Mouse (Mus musculus): ENCODE measurements around the gene Setd7. TPM values are rescaled to one million over a fixed set of nuclear protein-coding genes. Genes with fewer than 3 reads are reported as not detected.

Gene Setd7
- polyA plus RNA-seq, 1 experiment from 2014 or later: 7.3 TPM

DNA sequence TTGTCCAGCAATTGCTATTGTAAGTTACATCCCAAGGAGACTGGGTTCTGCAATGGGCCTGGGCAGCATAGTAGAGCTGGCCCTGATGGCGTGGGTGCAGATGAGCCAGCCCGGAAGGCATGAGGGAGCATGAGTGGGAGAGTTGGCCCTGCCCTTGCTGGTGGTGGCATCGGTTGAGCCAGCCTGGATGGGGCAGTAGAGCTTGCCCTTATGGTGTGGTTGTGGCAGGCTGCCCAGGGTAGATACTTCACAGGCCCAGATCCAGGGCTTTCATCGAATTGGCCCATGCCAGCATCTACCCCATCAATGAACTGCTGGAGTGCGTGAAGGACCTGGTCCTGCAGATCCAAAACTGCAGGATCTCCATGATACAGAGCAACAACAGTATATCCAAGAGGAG, 48.7 kb downstream of the Setd7 start:
- Histone ChIP-seq H3K9ac (ENCODE audit: low read depth, low read length) (no peak overlapping the region), H3K4me2 (ENCODE audit: low read depth, low read length) (no peak overlapping the region)
- WGBS: 95% methylated on average over 5 of the region's 5 CpGs

DNA sequence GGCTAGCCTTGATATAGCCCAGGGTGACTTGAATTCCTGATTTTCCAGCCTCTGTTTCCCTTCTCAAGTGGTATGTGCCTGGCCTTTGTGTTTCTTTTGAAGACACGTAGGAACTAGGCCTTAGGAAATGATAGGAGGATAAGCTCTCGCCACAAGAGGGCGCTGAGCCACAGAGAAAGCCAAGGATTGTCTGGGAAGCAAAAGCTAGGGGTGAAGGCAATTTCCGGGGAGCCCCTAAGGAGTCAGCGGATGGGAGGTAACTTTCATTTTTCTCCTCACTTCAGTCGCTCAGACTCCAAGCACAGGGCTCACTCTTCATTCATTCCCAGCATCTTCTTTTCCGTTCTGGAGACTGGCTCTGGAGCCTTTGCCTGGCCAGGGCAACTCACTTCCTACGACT, 49.8 kb downstream of the Setd7 start:
- 28% methylated on average over 8 of the region's 8 CpGs for WGBS
- 0 out of 2 replicates have a peak, but pooled peaks have one; percentile 53 for ATAC-seq (ENCODE audit: low read depth)

More for the DNA sequence above, 48.7 kb downstream of the Setd7 start:
- Histone ChIP-seq H3K4me3 (ENCODE audit: low read depth, low read length) (no peak overlapping the region), H3K27ac (replicated peaks; ENCODE audit: low read depth, low read length) (no peak overlapping the region), H3K27me3 (replicated peaks; ENCODE audit: control insufficient read depth, insufficient read depth, low read length) (no peaks in the 10 kb centered on the region), H3K4me1 (ENCODE audit: control insufficient read depth, insufficient read depth, low read length) (no peaks in the 10 kb centered on the region), H3K9me3 (ENCODE audit: control insufficient read depth, low read length) (no peaks in the 10 kb centered on the region), H3K36me3 (ENCODE audit: control insufficient read depth, insufficient read depth, low read length) (no peaks in the 10 kb centered on the region)
- no peak for DNase-seq (ENCODE audit: low spot score)
- ATAC-seq (ENCODE audit: low read depth): no peak

DNA sequence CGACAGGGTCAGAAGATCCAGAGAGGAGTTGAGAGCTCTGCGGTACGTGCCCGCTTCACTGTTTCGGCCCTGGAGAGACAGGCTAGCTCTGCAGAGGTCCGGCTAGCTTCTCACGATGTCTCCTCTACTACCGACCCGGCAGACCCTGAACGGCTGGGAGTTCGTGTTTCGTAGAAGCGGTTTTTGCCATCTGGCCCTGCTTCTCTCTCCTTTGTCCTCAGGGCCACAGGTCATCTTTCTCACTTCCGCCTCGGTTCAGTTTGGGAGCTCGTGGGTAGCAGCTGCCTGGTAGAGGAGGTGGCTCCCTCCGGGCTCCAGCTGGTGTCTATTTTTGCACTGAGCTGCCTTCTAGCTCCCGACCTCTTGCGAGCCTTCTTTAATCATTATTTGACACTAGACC, 55.2 kb downstream of the Setd7 start:
- no peaks in the 10 kb centered on the region for H3K36me3 ChIP-seq (ENCODE audit: control insufficient read depth, insufficient read depth, low read length)
- ATAC-seq (ENCODE audit: low read depth): 0 out of 2 replicates have a peak, but pooled peaks have one; percentile 41
- no peaks in the 10 kb centered on the region for H3K9me3 ChIP-seq (ENCODE audit: control insufficient read depth, low read length)
- H3K9ac ChIP-seq (ENCODE audit: low read depth, low read length): no peak overlapping the region
- no peak overlapping the region for H3K4me2 ChIP-seq (ENCODE audit: low read depth, low read length)
- peaks cover 4% of the 10 kb centered on the region; the same call in 1 of the 2 replicates for H3K4me1 ChIP-seq (ENCODE audit: control insufficient read depth, insufficient read depth, low read length)
- WGBS: 38% methylated on average over 19 of the region's 19 CpGs
- no peaks in the 10 kb centered on the region for H3K27me3 ChIP-seq (replicated peaks; ENCODE audit: control insufficient read depth, insufficient read depth, low read length)
- no peak overlapping the region for H3K4me3 ChIP-seq (ENCODE audit: low read depth, low read length)
- no peak overlapping the region for H3K27ac ChIP-seq (replicated peaks; ENCODE audit: low read depth, low read length)
- DNase-seq (ENCODE audit: low spot score): peak; percentile 70

More for the DNA sequence above, 49.8 kb downstream of the Setd7 start:
- Histone ChIP-seq H3K4me2 (ENCODE audit: low read depth, low read length) (peak overlapping the region; percentile 24; the same call in 1 of the 2 replicates), H3K27me3 (replicated peaks; ENCODE audit: control insufficient read depth, insufficient read depth, low read length) (no peaks in the 10 kb centered on the region), H3K9ac (ENCODE audit: low read depth, low read length) (no peak overlapping the region), H3K4me1 (ENCODE audit: control insufficient read depth, insufficient read depth, low read length) (no peaks in the 10 kb centered on the region), H3K27ac (replicated peaks; ENCODE audit: low read depth, low read length) (no peak overlapping the region), H3K9me3 (ENCODE audit: control insufficient read depth, low read length) (no peaks in the 10 kb centered on the region), H3K4me3 (ENCODE audit: low read depth, low read length) (no peak overlapping the region), H3K36me3 (ENCODE audit: control insufficient read depth, insufficient read depth, low read length) (no peaks in the 10 kb centered on the region)
- DNase-seq (ENCODE audit: low spot score): peak; percentile 81

- no peak overlapping the region for H3K27ac ChIP-seq (replicated peaks; ENCODE audit: low read depth, low read length)
- H3K4me3 ChIP-seq (ENCODE audit: low read depth, low read length): no peak overlapping the region
- DNase-seq (ENCODE audit: low spot score) (no peak), ATAC-seq (ENCODE audit: low read depth) (no peak)
- H3K9ac ChIP-seq (ENCODE audit: low read depth, low read length): no peak overlapping the region
- no peak overlapping the region for H3K4me2 ChIP-seq (ENCODE audit: low read depth, low read length)
- no peaks in the 10 kb centered on the region for H3K27me3 ChIP-seq (replicated peaks; ENCODE audit: control insufficient read depth, insufficient read depth, low read length)
- H3K4me1 ChIP-seq (ENCODE audit: control insufficient read depth, insufficient read depth, low read length): peaks cover 4% of the 10 kb centered on the region; the same call in 1 of the 2 replicates
- no peaks in the 10 kb centered on the region for H3K9me3 ChIP-seq (ENCODE audit: control insufficient read depth, low read length)
- 59% methylated on average over 11 of the region's 11 CpGs for WGBS
- no peaks in the 10 kb centered on the region for H3K36me3 ChIP-seq (ENCODE audit: control insufficient read depth, insufficient read depth, low read length)
These were observed 56.2 kb downstream of the Setd7 start for GRCm38 (mm10) chr3:51504385-51504952.

DNA sequence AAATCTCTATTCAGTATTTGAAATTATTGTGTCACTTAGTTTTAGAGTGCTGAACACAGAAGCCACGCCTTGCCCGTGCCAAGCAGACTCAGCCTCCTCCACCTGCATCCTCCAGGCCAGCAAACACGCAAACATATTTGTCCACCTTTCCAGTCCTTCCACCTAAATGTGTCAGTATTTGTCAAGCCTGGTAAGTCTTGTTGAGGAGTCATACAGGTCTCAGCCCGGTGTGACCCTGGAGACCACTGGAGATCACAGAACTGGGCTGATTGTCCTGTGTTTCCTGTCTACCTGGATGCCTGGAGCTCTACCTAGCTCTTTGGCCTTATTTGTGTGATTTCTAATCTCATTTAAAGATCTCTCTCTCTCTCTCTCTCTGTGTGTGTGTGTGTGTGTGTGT, 60.8 kb downstream of the Setd7 start:
- DNase-seq (ENCODE audit: low spot score) (no peak), ATAC-seq (ENCODE audit: low read depth) (no peak)
- peaks cover 4% of the 10 kb centered on the region; the same call in 1 of the 2 replicates for H3K4me1 ChIP-seq (ENCODE audit: control insufficient read depth, insufficient read depth, low read length)
- H3K9me3 ChIP-seq (ENCODE audit: control insufficient read depth, low read length): no peaks in the 10 kb centered on the region
- H3K36me3 ChIP-seq (ENCODE audit: control insufficient read depth, insufficient read depth, low read length): peaks cover 10% of the 10 kb centered on the region; the same call in 1 of the 2 replicates
- no peaks in the 10 kb centered on the region for H3K27me3 ChIP-seq (replicated peaks; ENCODE audit: control insufficient read depth, insufficient read depth, low read length)
- no peak overlapping the region for H3K4me2 ChIP-seq (ENCODE audit: low read depth, low read length)
- H3K9ac ChIP-seq (ENCODE audit: low read depth, low read length): no peak overlapping the region
- H3K4me3 ChIP-seq (ENCODE audit: low read depth, low read length): no peak overlapping the region
- H3K27ac ChIP-seq (replicated peaks; ENCODE audit: low read depth, low read length): no peak overlapping the region
- WGBS: 91% methylated on average over 4 of the region's 4 CpGs

DNA sequence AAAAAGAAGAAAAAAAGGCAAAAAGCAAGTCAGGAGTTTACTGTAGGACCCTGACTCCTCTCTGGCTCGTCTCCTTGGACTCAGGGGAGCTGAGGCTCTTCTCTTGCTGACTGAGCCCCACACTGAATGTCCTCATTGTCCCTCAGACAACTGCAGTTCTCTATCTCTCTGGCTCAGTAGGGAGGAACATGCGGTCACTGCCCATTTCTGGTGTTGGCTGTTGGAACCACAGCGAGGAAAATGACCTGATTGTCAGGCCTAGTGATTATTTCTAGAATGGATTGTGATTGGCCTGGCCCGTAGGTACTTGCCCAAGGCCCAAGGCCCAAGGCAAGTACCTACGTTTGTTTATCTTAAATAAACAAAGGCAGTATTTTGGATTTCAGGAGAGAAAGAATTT, 62.0 kb downstream of the Setd7 start:
- no peak overlapping the region for H3K27ac ChIP-seq (replicated peaks; ENCODE audit: low read depth, low read length)
- no peaks in the 10 kb centered on the region for H3K9me3 ChIP-seq (ENCODE audit: control insufficient read depth, low read length)
- no peak for ATAC-seq (ENCODE audit: low read depth)
- H3K36me3 ChIP-seq (ENCODE audit: control insufficient read depth, insufficient read depth, low read length): peaks cover 21% of the 10 kb centered on the region; the same call in 1 of the 2 replicates
- peaks cover 4% of the 10 kb centered on the region; the same call in 1 of the 2 replicates for H3K4me1 ChIP-seq (ENCODE audit: control insufficient read depth, insufficient read depth, low read length)
- H3K27me3 ChIP-seq (replicated peaks; ENCODE audit: control insufficient read depth, insufficient read depth, low read length): no peaks in the 10 kb centered on the region
- H3K4me2 ChIP-seq (ENCODE audit: low read depth, low read length): no peak overlapping the region
- no peak overlapping the region for H3K9ac ChIP-seq (ENCODE audit: low read depth, low read length)
- no peak overlapping the region for H3K4me3 ChIP-seq (ENCODE audit: low read depth, low read length)
- WGBS: 66% methylated on average over 5 of the region's 5 CpGs
- DNase-seq (ENCODE audit: low spot score): no peak

DNA sequence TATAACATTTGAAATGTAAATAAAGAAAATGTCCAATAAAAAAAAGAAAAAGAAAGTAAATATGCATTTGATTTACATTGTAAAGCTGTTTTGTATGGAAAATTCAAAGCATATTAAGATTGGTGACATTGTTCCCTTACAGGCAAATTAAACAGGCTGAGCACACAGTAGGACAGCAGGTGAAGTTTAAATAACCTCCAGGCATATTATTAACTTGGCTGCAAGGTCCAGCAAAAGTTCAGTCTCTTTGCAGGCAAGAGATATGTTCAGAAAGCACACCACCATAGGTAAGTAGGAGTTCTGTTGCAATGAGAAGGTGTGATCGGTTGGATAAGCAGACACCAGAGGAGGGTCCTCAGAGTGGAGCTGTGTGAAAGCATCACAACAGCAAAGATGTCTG, 62.7 kb downstream of the Setd7 start:
- Histone ChIP-seq H3K27ac (replicated peaks; ENCODE audit: low read depth, low read length) (no peak overlapping the region), H3K36me3 (ENCODE audit: control insufficient read depth, insufficient read depth, low read length) (peaks cover 28% of the 10 kb centered on the region; the same call in 1 of the 2 replicates), H3K4me3 (ENCODE audit: low read depth, low read length) (no peak overlapping the region), H3K4me1 (ENCODE audit: control insufficient read depth, insufficient read depth, low read length) (peaks cover 4% of the 10 kb centered on the region; the same call in 1 of the 2 replicates), H3K4me2 (ENCODE audit: low read depth, low read length) (no peak overlapping the region), H3K27me3 (replicated peaks; ENCODE audit: control insufficient read depth, insufficient read depth, low read length) (no peaks in the 10 kb centered on the region), H3K9me3 (ENCODE audit: control insufficient read depth, low read length) (no peaks in the 10 kb centered on the region), H3K9ac (ENCODE audit: low read depth, low read length) (no peak overlapping the region)
- no peak for ATAC-seq (ENCODE audit: low read depth)
- WGBS: 100% methylated on average over 1 of the region's 1 CpGs
- DNase-seq (ENCODE audit: low spot score): no peak

- H3K27me3 ChIP-seq (replicated peaks; ENCODE audit: control insufficient read depth, insufficient read depth, low read length): no peaks in the 10 kb centered on the region
- DNase-seq (ENCODE audit: low spot score): no peak
- no peaks in the 10 kb centered on the region for H3K4me1 ChIP-seq (ENCODE audit: control insufficient read depth, insufficient read depth, low read length)
- peaks cover 31% of the 10 kb centered on the region; the same call in 1 of the 2 replicates for H3K36me3 ChIP-seq (ENCODE audit: control insufficient read depth, insufficient read depth, low read length)
- H3K9me3 ChIP-seq (ENCODE audit: control insufficient read depth, low read length): no peaks in the 10 kb centered on the region
- no peak overlapping the region for H3K4me3 ChIP-seq (ENCODE audit: low read depth, low read length)
- 92% methylated on average over 9 of the region's 9 CpGs for WGBS
- no peak for ATAC-seq (ENCODE audit: low read depth)
- H3K9ac ChIP-seq (ENCODE audit: low read depth, low read length): no peak overlapping the region
- no peak overlapping the region for H3K27ac ChIP-seq (replicated peaks; ENCODE audit: low read depth, low read length)
- no peak overlapping the region for H3K4me2 ChIP-seq (ENCODE audit: low read depth, low read length)
These were observed 65.0 kb downstream of the Setd7 start for GRCm38 (mm10) chr3:51495646-51496045.

GRCm38 (mm10) chr3:51494466-51494865, 66.2 kb downstream of the Setd7 start:
- WGBS: 80% methylated on average over 2 of the region's 2 CpGs
- no peak overlapping the region for H3K27ac ChIP-seq (replicated peaks; ENCODE audit: low read depth, low read length)
- no peak for ATAC-seq (ENCODE audit: low read depth)

More at GRCm38 (mm10) chr3:51494466-51494865, 66.2 kb downstream of the Setd7 start:
- no peaks in the 10 kb centered on the region for H3K4me1 ChIP-seq (ENCODE audit: control insufficient read depth, insufficient read depth, low read length)
- H3K9me3 ChIP-seq (ENCODE audit: control insufficient read depth, low read length): no peaks in the 10 kb centered on the region
- H3K9ac ChIP-seq (ENCODE audit: low read depth, low read length): no peak overlapping the region
- H3K27me3 ChIP-seq (replicated peaks; ENCODE audit: control insufficient read depth, insufficient read depth, low read length): no peaks in the 10 kb centered on the region
- no peak overlapping the region for H3K4me3 ChIP-seq (ENCODE audit: low read depth, low read length)
- peaks cover 31% of the 10 kb centered on the region; the same call in 1 of the 2 replicates for H3K36me3 ChIP-seq (ENCODE audit: control insufficient read depth, insufficient read depth, low read length)
- no peak overlapping the region for H3K4me2 ChIP-seq (ENCODE audit: low read depth, low read length)
- no peak for DNase-seq (ENCODE audit: low spot score)

Data from embryonic facial prominence, embryonic 14.5 days (tissue).